In genomic region chr13:23518295-23518603, GRCm38 (mm10) we compare ENCODE assay signal across 8 mouse cellular contexts. TPM values are rescaled to one million over a fixed set of nuclear protein-coding genes. Genes with fewer than 3 reads are reported as not detected.
DNase-seq lines count a peak whose midpoint lies in the region; ATAC-seq and TF ChIP-seq lines count a peak whose summit lies in the region.

No protein-coding gene starts in this region.

- H3K36me3 ChIP-seq in intestine, embryonic 16.5 days (ENCODE audit: control insufficient read depth, insufficient read depth, low read length) = no peaks in the 10 kb centered on the region
- H3K36me3 ChIP-seq in neural tube, embryonic 12.5 days = no peaks in the 10 kb centered on the region

- no peak for DNase-seq in lung, adult 2 months
- DNase-seq in lung, postnatal 25 days (ENCODE audit: low spot score) = no peak
- no peak for DNase-seq in thymus, postnatal 25 days
- DNase-seq in layer of hippocampus, adult 11-12 months (ENCODE audit: low spot score) = no peak
- DNase-seq in left cerebral cortex, postnatal 36 days (ENCODE audit: low spot score in 2 of 2) = no peak

- TF ChIP-seq CTCF in lung, adult 2 months (IDR thresholded peaks at IDR 0.05; ENCODE audit: insufficient read depth, low read length) = no peak
- no peak for TF ChIP-seq CTCF in embryonic fibroblast, embryonic 13.5 days (IDR thresholded peaks at IDR 0.05; ENCODE audit: borderline replicate concordance, insufficient read depth, low read length)

- no peak for TF ChIP-seq POLR2A in lung, adult 2 months (IDR thresholded peaks at IDR 0.05; ENCODE audit: borderline replicate concordance, extremely low read depth, low read depth, low read length)
- TF ChIP-seq POLR2A in embryonic fibroblast, embryonic 13.5 days (IDR thresholded peaks at IDR 0.05; ENCODE audit: low read depth, low read length) = no peak

- 1% methylated on average over 6 of the region's 6 CpGs for WGBS in lung, adult 2 months
- WGBS in intestine, embryonic 16.5 days = under 1% methylated on average over 6 of the region's 6 CpGs
- WGBS in neural tube, embryonic 12.5 days = under 1% methylated on average over 6 of the region's 6 CpGs

- ATAC-seq in intestine, embryonic 16.5 days = no peak
- ATAC-seq in neural tube, embryonic 12.5 days (ENCODE audit: low FRiP score, low read depth) = no peak

- intact Hi-C loops in left cerebral cortex, postnatal 36 days (cut with DNase I) = loop anchor here (2.0 to 5.0 kb wide), 2 partner anchors 81 to 1496 kb away; no protein-coding TSS in a partner anchor

- H3K27me3 ChIP-seq in intestine, embryonic 16.5 days (replicated peaks; ENCODE audit: control insufficient read depth, insufficient read depth, low read length) = no peaks in the 10 kb centered on the region
- H3K27me3 ChIP-seq in neural tube, embryonic 12.5 days (replicated peaks) = no peaks in the 10 kb centered on the region

- H3K4me3 ChIP-seq in lung, adult 2 months (replicated peaks; ENCODE audit: extremely low read depth, low read depth, low read length) = peak overlapping the region; percentile 84
- peak overlapping the region; percentile 91 for H3K4me3 ChIP-seq in embryonic fibroblast, embryonic 13.5 days (ENCODE audit: insufficient read depth, low read length)
- H3K4me3 ChIP-seq in intestine, embryonic 16.5 days (ENCODE audit: low read length) = peak overlapping the region; percentile 50
- H3K4me3 ChIP-seq in neural tube, embryonic 12.5 days = peak overlapping the region; percentile 42

- H3K27ac ChIP-seq in embryonic fibroblast, embryonic 13.5 days (ENCODE audit: insufficient read depth, low read length) = peak overlapping the region; percentile 99
- H3K27ac ChIP-seq in intestine, embryonic 16.5 days (ENCODE audit: low read length) = no peak overlapping the region
- no peak overlapping the region for H3K27ac ChIP-seq in neural tube, embryonic 12.5 days

- no peaks in the 10 kb centered on the region for H3K9me3 ChIP-seq in intestine, embryonic 16.5 days (ENCODE audit: control insufficient read depth, low read length)
- no peaks in the 10 kb centered on the region for H3K9me3 ChIP-seq in neural tube, embryonic 12.5 days

- no peaks in the 10 kb centered on the region; the same call in 1 of the 2 replicates for H3K4me1 ChIP-seq in lung, adult 2 months (ENCODE audit: control insufficient read depth, insufficient read depth, low read length)
- no peaks in the 10 kb centered on the region; the same call in 1 of the 2 replicates for H3K4me1 ChIP-seq in embryonic fibroblast, embryonic 13.5 days (ENCODE audit: control insufficient read depth, insufficient read depth, low read length)
- 0 out of 2 replicates have a peak, but pooled peaks cover 5% of the 10 kb centered on the region for H3K4me1 ChIP-seq in intestine, embryonic 16.5 days (ENCODE audit: control insufficient read depth, insufficient read depth, low read length)
- H3K4me1 ChIP-seq in neural tube, embryonic 12.5 days = no peaks in the 10 kb centered on the region

- H3K4me2 ChIP-seq in intestine, embryonic 16.5 days (ENCODE audit: low read depth, low read length) = peak overlapping the region; percentile 50
- H3K4me2 ChIP-seq in neural tube, embryonic 12.5 days (replicated peaks) = peak overlapping the region; percentile 64

- no peak overlapping the region for H3K9ac ChIP-seq in intestine, embryonic 16.5 days (ENCODE audit: low read depth, low read length)
- no peak overlapping the region for H3K9ac ChIP-seq in neural tube, embryonic 12.5 days

RNA-seq across cellular contexts. Expression of gene Hist1h4h, which starts 12.6 kb away (rescaled TPM):
- polyA plus RNA-seq in lung, adult 2 months (2012; rRNA removed) = 27.1 and 28.0 TPM in 2 replicates
- polyA plus RNA-seq in embryonic fibroblast, embryonic 13.5 days (2011; ENCODE audit: insufficient read length, low read depth, missing spikeins) = 8.1 and 10.5 TPM in 2 replicates
- 3.5 and 3.7 TPM in 2 replicates for polyA plus RNA-seq in intestine, embryonic 16.5 days (2015; fragmentation: Nextera tagmentation; extraction: Ambion mirVana)
- polyA plus RNA-seq in neural tube, embryonic 12.5 days (2016; fragmentation: Nextera tagmentation; extraction: Ambion mirVana) = 4.6 and 6.6 TPM in 2 replicates
- 100 to 1,000 TPM; 319 to 326 TPM for total RNA-seq in left cerebral cortex, postnatal 36 days (2021)

RNA-seq across cellular contexts. Expression of gene Hist1h2af, which starts 15.5 kb away (rescaled TPM):
- 28.7 and 47.1 TPM in 2 replicates for polyA plus RNA-seq in lung, adult 2 months (2012; rRNA removed)
- polyA plus RNA-seq in embryonic fibroblast, embryonic 13.5 days (2011; ENCODE audit: insufficient read length, low read depth, missing spikeins) = 12.7 and 20.4 TPM in 2 replicates
- polyA plus RNA-seq in intestine, embryonic 16.5 days (2015; fragmentation: Nextera tagmentation; extraction: Ambion mirVana) = 2.5 and 3.6 TPM in 2 replicates
- polyA plus RNA-seq in neural tube, embryonic 12.5 days (2016; fragmentation: Nextera tagmentation; extraction: Ambion mirVana) = 2.7 and 5.6 TPM in 2 replicates
- total RNA-seq in left cerebral cortex, postnatal 36 days (2021) = 1 to 10 TPM; 6.2 to 7.0 TPM

RNA-seq across cellular contexts. Expression of gene Hist1h3g, which starts 17.0 kb away (rescaled TPM):
- 2.1 and 2.3 TPM in 2 replicates for polyA plus RNA-seq in lung, adult 2 months (2012; rRNA removed)
- 5.7 TPM in 1 of 2 replicates, not detected in the other for polyA plus RNA-seq in embryonic fibroblast, embryonic 13.5 days (2011; ENCODE audit: insufficient read length, low read depth, missing spikeins)
- 2.6 and 3.7 TPM in 2 replicates for polyA plus RNA-seq in intestine, embryonic 16.5 days (2015; fragmentation: Nextera tagmentation; extraction: Ambion mirVana)
- 3.0 and 5.4 TPM in 2 replicates for polyA plus RNA-seq in neural tube, embryonic 12.5 days (2016; fragmentation: Nextera tagmentation; extraction: Ambion mirVana)
- total RNA-seq in left cerebral cortex, postnatal 36 days (2021) = 1 to 10 TPM; 3.6 to 4.6 TPM

RNA-seq across cellular contexts. Expression of gene Hist1h2bh, which starts 24.9 kb away (rescaled TPM):
- polyA plus RNA-seq in lung, adult 2 months (2012; rRNA removed) = 0.66 and 0.87 TPM in 2 replicates
- polyA plus RNA-seq in embryonic fibroblast, embryonic 13.5 days (2011; ENCODE audit: insufficient read length, low read depth, missing spikeins) = 1.8 and 4.0 TPM in 2 replicates
- 0.65 and 0.94 TPM in 2 replicates for polyA plus RNA-seq in intestine, embryonic 16.5 days (2015; fragmentation: Nextera tagmentation; extraction: Ambion mirVana)
- polyA plus RNA-seq in neural tube, embryonic 12.5 days (2016; fragmentation: Nextera tagmentation; extraction: Ambion mirVana) = 0.63 TPM in 2 replicates
- total RNA-seq in left cerebral cortex, postnatal 36 days (2021) = 1 to 10 TPM in 1 of 2 experiments, under 1 TPM in 1; 0.79 to 1.2 TPM

RNA-seq across cellular contexts. Expression of gene Hist1h3f, which starts 25.6 kb away (rescaled TPM):
- 1.3 and 1.7 TPM in 2 replicates for polyA plus RNA-seq in lung, adult 2 months (2012; rRNA removed)
- 0.61 and 0.70 TPM in 2 replicates for polyA plus RNA-seq in embryonic fibroblast, embryonic 13.5 days (2011; ENCODE audit: insufficient read length, low read depth, missing spikeins)
- 0.44 and 0.60 TPM in 2 replicates for polyA plus RNA-seq in intestine, embryonic 16.5 days (2015; fragmentation: Nextera tagmentation; extraction: Ambion mirVana)
- 0.60 and 0.63 TPM in 2 replicates for polyA plus RNA-seq in neural tube, embryonic 12.5 days (2016; fragmentation: Nextera tagmentation; extraction: Ambion mirVana)
- total RNA-seq in left cerebral cortex, postnatal 36 days (2021) = 10 to 100 TPM; 17.9 to 18.2 TPM
